Mouse (Mus musculus): ENCODE measurements around the gene Prss8.

Gene Prss8

GRCm38 (mm10) chr7:127895442-127895841 lies 34.5 kb downstream of the Prss8 start, which contains the start of the genes Gm21974 and Vkorc1:
Gene Gm21974 (minus strand): TSS chr7:127895454.
Gene Vkorc1 (minus strand): TSS chr7:127895617.
- DNase-seq (ENCODE audit: low read depth, low spot score): peak; percentile 91

GRCm38 (mm10) chr7:127894480-127894879 lies 35.4 kb downstream of the Prss8 start:
- DNase-seq (ENCODE audit: low read depth, low spot score): no peak

GRCm38 (mm10) chr7:127890798-127891197 lies 39.1 kb downstream of the Prss8 start, which contains the start of gene Prss53:
Gene Prss53 (minus strand): TSS chr7:127890970.
- no peak for DNase-seq (ENCODE audit: low read depth, low spot score)

- DNase-seq (ENCODE audit: low read depth, low spot score): no peak
Measured at GRCm38 (mm10) chr7:127888821-127889220, 41.1 kb downstream of the Prss8 start.

GRCm38 (mm10) chr7:127887781-127888180 lies 42.1 kb downstream of the Prss8 start:
- DNase-seq (ENCODE audit: low read depth, low spot score): no peak

- no peak for DNase-seq (ENCODE audit: low read depth, low spot score)
Measured at GRCm38 (mm10) chr7:127887191-127887590, 42.7 kb downstream of the Prss8 start.

GRCm38 (mm10) chr7:127886551-127886950 lies 43.4 kb downstream of the Prss8 start:
- DNase-seq (ENCODE audit: low read depth, low spot score): no peak

GRCm38 (mm10) chr7:127885951-127886350 lies 44.0 kb downstream of the Prss8 start:
- DNase-seq (ENCODE audit: low read depth, low spot score): no peak

GRCm38 (mm10) chr7:127880431-127880830 lies 49.5 kb downstream of the Prss8 start:
- no peak for DNase-seq (ENCODE audit: low read depth, low spot score)

- no peak for DNase-seq (ENCODE audit: low read depth, low spot score)
Measured at GRCm38 (mm10) chr7:127879301-127879700, 50.6 kb downstream of the Prss8 start.

GRCm38 (mm10) chr7:127876467-127877348 lies 53.2 kb downstream of the Prss8 start, which contains the start of gene Zfp668:
Gene Zfp668 (minus strand): TSS chr7:127876828.
- peak; percentile 92 for DNase-seq (ENCODE audit: low read depth, low spot score)

GRCm38 (mm10) chr7:127876041-127876466 lies 53.9 kb downstream of the Prss8 start, which contains the start of gene Zfp646:
Gene Zfp646 (plus strand): TSS chr7:127876221.
- peak; percentile 88 for DNase-seq (ENCODE audit: low read depth, low spot score)
